Mouse (Mus musculus) bone marrow macrophage, adult 2 months (primary cell): ENCODE results near the gene Ahdc1.

ENCODE experiments used
- CTCF ChIP-seq: IDR thresholded peaks from 2 replicates; pipeline ENCODE4 v1.5.1; 2012; ENCODE audit warnings: low read depth, mild to moderate bottlenecking, low read length, moderate library complexity
- POLR2A ChIP-seq: IDR thresholded peaks from 2 replicates; pipeline ENCODE4 v1.6.1; 2012; ENCODE audit warnings: mild to moderate bottlenecking, low read depth, low read length, borderline replicate concordance

- no peak for TF ChIP-seq CTCF
- TF ChIP-seq POLR2A = no peak
These were observed 62.1 kb downstream of the Ahdc1 start for GRCm38 (mm10) chr4:133073192-133073591.
